Mouse (Mus musculus) testis, adult 2 months (tissue): ENCODE data around the gene Gng12.

Source experiments
- CTCF ChIP-seq: fragments of 200-500 bp; IDR thresholded peaks from 2 replicates; pipeline ENCODE4 v1.5.1; 2012; ENCODE audit warnings: low read depth, mild to moderate bottlenecking, inconsistent platforms, low read length, moderate library complexity; ENCODE audit not compliant: control insufficient read depth, insufficient read depth, insufficient replicate concordance
- POLR2A ChIP-seq: fragments of 200-500 bp; IDR thresholded peaks from 2 replicates; pipeline ENCODE4 v1.6.1; 2012; ENCODE audit warnings: low read depth, mild to moderate bottlenecking, inconsistent platforms, low read length, moderate library complexity; ENCODE audit not compliant: control insufficient read depth

DNA sequence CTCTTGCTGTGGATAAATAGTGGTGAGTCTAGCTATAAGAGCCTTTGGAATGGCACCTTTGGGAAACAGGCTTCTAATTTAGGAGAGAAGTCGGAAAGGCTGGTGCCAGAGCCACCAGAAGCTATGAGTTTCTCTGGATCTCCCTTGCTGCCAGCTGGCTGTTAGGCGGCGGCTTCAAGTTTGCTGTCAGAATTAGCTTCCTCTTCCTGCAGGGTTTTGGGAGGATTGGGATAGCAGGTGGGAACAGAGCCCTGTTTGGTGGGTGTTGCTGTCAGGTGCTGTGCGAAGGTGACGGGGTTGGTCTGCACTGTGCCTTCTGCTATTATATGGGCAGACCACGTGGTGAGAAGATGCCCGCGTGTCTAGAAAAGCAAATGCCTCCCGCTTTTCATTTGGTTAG lies 7.0 kb downstream of the Gng12 start:
- no peak for TF ChIP-seq CTCF
- TF ChIP-seq POLR2A = no peak
